Mouse (Mus musculus) bone marrow, adult 2 months (tissue): ENCODE results near the gene Sipa1l1. TPM values are rescaled to one million over a fixed set of nuclear protein-coding genes. Genes with fewer than 3 reads are reported as not detected.

Source experiments
- H3K27ac ChIP-seq: fragments of 200-500 bp; 2 replicates; pipeline ENCODE4 v1.5.1; 2012; ENCODE audit warnings: low read depth, mild to moderate bottlenecking, control low read depth, inconsistent platforms, low read length; ENCODE audit not compliant: control insufficient read depth, poor library complexity, insufficient read depth
- H3K4me1 ChIP-seq: fragments of 200-500 bp; 2 replicates; pipeline ENCODE4 v1.6.1; 2011; ENCODE audit warnings: low read length; ENCODE audit not compliant: control insufficient read depth, insufficient read depth
- H3K4me3 ChIP-seq: fragments of 200-500 bp; replicated peaks from 2 replicates; pipeline ENCODE3; 2011; ENCODE audit warnings: mild to moderate bottlenecking, low read depth, low read length, control low read depth; ENCODE audit not compliant: control insufficient read depth
- CTCF ChIP-seq: fragments of 200-500 bp; IDR thresholded peaks from 2 replicates; pipeline ENCODE4 v1.5.1; 2011; ENCODE audit warnings: low read length, control low read depth; ENCODE audit not compliant: control insufficient read depth, insufficient read depth
- POLR2A ChIP-seq: fragments of 200-500 bp; IDR thresholded peaks from 2 replicates; pipeline ENCODE4 v1.6.1; 2011; ENCODE audit warnings: low read depth, mild to moderate bottlenecking, control low read depth, low read length, borderline replicate concordance; ENCODE audit not compliant: control insufficient read depth
- WGBS: fragments of 180-500 bp; shearing (Covaris S2); methylation state at CpG from one replicate; pipeline ENCODE4 v1.1.7; 2018; 5-methylcytosine and 5-hydroxymethylcytosine counted together
- polyA plus RNA-seq: library from polyadenylated mRNA; stranded (reverse); fragments of >200 nt; gene quantifications from 2 replicates; pipeline ENCODE4 v1.2.4, GENCODE M21; 2011; ENCODE audit warnings: low replicate concordance; ENCODE audit not compliant: missing spikeins, insufficient read depth, insufficient read length

The Sipa1l1 gene
- polyA plus RNA-seq, 1 experiment: 13.5 TPM

DNA sequence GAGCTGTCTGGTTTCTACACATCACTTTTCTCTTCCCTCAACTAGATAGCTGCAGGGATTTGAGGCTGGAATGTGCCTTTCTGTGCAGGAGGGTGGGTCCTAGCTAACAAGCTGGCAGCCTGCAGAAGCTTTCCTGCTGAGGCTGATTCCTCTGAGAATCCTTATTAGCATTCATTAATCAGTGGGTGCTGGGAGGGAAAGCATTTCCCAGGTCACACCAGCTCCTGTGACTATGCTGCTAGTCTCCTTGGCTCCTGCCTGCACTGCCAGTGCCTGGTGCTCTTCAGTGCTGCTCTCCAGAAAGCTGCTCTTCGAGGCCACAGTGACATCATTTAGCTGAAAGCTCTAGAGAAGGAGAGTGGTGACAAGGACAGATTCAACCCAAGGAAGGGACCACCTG lies 166.0 kb downstream of the Sipa1l1 start:
- TF ChIP-seq CTCF: no peak
- 53% methylated on average over 1 of the region's 1 CpGs for WGBS
- no peaks in the 10 kb centered on the region for H3K4me1 ChIP-seq

DNA sequence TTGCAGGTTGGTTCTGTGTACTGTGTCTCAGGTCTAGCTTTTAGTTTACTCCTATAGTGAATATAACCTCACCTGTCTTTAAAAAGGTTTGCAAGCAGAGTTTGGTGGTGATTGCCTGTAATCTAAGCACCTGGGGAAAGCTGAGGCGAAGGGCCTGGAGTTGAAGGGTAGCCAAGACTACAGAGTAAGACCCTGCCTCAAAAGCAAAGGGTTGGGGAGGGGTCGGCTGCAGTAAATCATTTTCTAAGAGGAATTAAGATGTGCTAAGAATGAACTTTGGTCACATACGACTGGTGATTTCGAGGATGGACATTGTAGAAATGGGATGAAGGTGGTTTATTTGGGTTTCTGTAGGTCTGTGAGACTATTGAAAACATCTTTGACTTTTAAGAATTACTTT lies 169.4 kb downstream of the Sipa1l1 start:
- H3K4me1 ChIP-seq: no peaks in the 10 kb centered on the region
- H3K4me3 ChIP-seq: no peak overlapping the region
- H3K27ac ChIP-seq: no peak overlapping the region
- no peak for TF ChIP-seq POLR2A
- TF ChIP-seq CTCF: no peak
- 82% methylated on average over 4 of the region's 4 CpGs for WGBS

More for the DNA sequence above, 166.0 kb downstream of the Sipa1l1 start:
- no peak overlapping the region for H3K27ac ChIP-seq
- H3K4me3 ChIP-seq: no peak overlapping the region

DNA sequence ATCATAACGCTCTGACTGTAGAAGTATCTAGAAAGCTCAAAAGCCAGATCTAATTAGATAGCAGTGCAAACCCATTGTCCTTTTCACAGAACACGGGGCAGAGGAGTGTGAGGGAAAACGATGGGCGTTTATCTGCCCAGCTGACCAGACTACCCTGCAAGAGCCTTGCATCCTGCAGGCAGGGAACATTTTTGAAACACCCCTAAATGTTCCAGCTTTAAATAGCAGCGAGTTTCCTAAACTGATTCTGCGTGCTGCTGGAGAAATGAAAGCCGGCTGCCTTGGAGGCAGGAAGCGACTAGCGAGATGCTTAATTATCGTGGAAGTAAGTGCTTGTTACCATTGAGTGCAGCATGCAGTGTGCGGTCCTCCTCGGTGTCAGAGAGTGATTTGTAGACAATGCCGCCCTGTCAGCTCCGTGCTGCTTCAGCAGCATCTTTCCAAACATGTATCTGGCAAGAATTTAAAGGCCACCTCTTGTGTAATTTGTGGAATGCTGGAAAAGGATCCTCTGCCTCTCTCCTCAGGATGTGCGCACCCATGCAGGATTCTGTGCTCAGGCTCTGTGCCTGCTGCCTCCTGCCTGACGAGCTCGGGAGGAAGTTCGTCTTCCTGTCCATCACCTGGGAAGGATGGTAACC lies 170.2 kb downstream of the Sipa1l1 start:
- Histone ChIP-seq H3K4me1 (no peaks in the 10 kb centered on the region), H3K27ac (no peak overlapping the region), H3K4me3 (no peak overlapping the region)
- TF ChIP-seq POLR2A (no peak), CTCF (no peak)
- WGBS: 40% methylated on average over 18 of the region's 18 CpGs

DNA sequence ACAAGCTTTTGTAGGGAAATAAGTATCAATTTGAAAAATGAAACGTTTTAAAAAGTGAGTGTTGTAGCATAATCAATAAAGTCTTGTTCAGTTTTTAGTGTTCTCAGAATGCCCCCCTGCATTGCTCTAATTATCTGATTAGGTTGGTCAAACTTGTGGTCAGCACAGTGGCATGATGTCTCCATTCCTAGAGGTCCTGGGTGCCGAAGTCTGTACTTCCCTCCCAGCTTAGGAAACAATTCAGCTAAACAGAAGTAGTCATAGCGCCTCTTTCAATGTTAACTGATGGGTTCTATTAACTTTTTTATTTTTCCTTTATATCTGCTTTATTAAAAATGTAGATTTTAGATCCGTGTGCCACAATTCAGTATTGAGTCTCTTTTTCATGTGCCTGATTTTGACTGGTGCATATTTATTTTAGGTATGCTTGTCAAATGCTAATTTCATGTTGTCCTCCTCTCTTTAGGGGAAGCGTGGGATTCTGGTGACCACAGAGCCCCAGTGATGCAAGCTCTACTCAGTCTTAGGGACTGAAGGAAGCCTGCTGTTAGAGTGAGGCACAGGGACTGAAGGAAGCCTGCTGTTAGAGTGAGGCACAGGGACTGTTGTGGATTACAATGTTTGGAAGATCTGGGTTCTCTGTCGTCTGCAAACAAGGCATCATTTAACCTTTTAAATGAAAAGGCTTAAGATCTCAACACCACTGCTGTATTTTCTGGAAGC lies 171.2 kb downstream of the Sipa1l1 start:
- H3K27ac ChIP-seq: no peak overlapping the region
- no peak for TF ChIP-seq CTCF
- no peak for TF ChIP-seq POLR2A
- 47% methylated on average over 6 of the region's 6 CpGs for WGBS
- H3K4me3 ChIP-seq: no peak overlapping the region
- H3K4me1 ChIP-seq: no peaks in the 10 kb centered on the region

DNA sequence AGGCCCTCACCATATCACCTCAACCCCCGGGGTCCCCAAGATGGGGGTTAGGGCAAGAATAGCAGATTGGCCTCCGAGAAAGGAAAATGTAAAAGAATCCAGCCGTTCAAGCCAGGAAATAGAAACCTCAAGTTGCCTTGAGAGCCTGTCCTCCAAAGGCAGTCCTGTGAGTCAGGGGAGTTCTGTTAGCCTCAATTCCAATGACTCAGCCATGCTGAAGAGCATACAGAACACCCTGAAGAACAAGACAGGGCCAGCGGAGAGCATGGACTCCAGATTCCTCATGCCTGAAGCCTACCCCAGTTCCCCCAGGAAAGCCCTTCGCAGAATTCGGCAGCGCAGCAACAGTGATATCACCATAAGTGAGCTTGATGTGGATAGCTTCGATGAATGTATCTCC lies 172.1 kb downstream of the Sipa1l1 start:
- Histone ChIP-seq H3K4me3 (no peak overlapping the region), H3K4me1 (no peaks in the 10 kb centered on the region), H3K27ac (no peak overlapping the region)
- 84% methylated on average over 8 of the region's 8 CpGs for WGBS
- TF ChIP-seq CTCF (no peak), POLR2A (no peak)

DNA sequence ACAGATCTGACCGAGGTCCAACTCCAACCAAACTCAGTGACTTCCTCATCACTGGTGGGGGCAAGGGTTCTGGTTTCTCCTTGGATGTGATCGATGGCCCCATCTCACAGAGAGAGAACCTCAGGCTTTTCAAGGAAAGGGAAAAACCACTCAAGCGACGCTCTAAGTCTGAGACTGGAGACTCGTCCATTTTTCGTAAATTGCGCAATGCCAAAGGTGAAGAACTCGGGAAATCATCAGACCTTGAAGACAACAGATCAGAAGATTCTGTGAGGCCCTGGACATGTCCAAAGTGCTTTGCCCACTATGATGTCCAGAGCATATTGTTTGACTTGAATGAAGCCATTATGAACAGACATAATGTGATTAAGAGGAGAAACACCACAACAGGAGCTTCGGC lies 172.6 kb downstream of the Sipa1l1 start:
- TF ChIP-seq CTCF: no peak
- TF ChIP-seq POLR2A: no peak
- Histone ChIP-seq H3K4me1 (no peaks in the 10 kb centered on the region), H3K4me3 (no peak overlapping the region), H3K27ac (no peak overlapping the region)
- WGBS: 85% methylated on average over 9 of the region's 9 CpGs

DNA sequence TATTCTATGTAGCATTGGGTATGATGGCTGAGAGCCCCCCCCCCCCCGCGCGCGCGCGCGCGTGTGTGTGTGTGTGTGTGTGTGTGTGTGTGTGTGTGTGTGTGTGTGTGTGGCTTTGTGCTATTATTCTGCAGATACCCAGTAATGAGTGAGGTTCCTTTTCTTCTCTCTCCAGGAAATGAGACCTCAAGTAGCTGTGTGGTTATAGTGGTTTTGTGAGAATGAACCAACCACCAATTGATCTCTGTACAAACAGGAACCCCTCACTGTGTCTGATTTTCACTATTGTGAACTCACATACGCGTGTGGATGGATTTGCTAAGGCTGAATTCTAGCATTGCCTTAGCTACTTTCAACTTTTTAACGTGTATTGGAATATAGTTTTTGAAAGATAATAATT lies 181.0 kb downstream of the Sipa1l1 start:
- Histone ChIP-seq H3K4me1 (peaks cover 8% of the 10 kb centered on the region), H3K27ac (no peak overlapping the region), H3K4me3 (no peak overlapping the region)
- TF ChIP-seq CTCF (no peak), POLR2A (no peak)
- WGBS: 2% methylated on average over 11 of the region's 11 CpGs

DNA sequence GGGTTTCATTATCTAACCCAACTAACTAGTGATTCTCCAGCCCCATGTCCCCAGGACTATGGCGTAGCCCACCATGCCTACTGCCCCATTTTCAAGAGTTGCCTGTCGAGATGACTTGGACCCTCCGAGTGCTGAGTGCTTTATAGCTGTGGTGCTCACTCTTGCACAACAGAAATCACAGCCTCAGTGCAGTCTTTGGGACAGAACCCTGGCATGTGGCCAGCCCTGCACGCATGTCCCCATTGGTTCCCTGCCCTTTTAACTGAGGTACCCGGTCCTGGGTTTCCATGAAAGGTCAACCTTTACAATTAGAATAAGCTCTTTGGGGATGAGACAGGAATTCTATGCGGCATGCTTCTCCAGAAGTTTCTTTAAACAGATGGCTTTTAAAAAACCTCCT lies 181.8 kb downstream of the Sipa1l1 start:
- TF ChIP-seq CTCF: no peak
- TF ChIP-seq POLR2A: no peak
- 68% methylated on average over 6 of the region's 6 CpGs for WGBS
- Histone ChIP-seq H3K4me3 (no peak overlapping the region), H3K4me1 (peaks cover 8% of the 10 kb centered on the region), H3K27ac (no peak overlapping the region)

DNA sequence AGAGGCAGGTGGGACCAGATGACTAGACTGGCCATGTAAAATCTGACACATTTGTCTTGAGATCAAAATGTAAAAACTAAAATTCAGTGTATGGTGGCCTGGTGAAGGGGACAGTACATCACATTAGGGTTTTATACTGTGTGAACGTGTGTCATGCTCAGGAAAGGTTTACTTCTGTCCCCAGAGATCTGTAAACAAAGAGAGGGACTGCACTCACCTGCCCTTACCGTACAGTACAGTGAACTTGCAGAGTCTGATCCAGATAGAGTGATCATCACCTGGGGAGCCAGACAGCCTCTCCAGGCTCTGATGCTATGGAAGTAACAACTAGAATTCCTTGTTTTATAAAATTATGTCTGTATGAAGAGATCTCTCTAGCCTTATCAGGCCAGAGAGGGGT lies 184.5 kb downstream of the Sipa1l1 start:
- no peak for TF ChIP-seq POLR2A
- no peak for TF ChIP-seq CTCF
- Histone ChIP-seq H3K4me3 (no peak overlapping the region), H3K4me1 (peaks cover 8% of the 10 kb centered on the region), H3K27ac (no peak overlapping the region)
- 74% methylated on average over 2 of the region's 2 CpGs for WGBS
